Mouse (Mus musculus) neural tube, embryonic 13.5 days (tissue): ENCODE measurements around the gene Fis1. TPM values are rescaled to one million over a fixed set of nuclear protein-coding genes. Genes with fewer than 3 reads are reported as not detected.
A peak's percentile ranks its signal among the peaks of the same experiment; 100 is the strongest.
"Not testable (repeated sequence)": the region's sequence is repeated elsewhere in the genome, so short reads cannot be mapped to it uniquely, and the experiment has no call there.

Source experiments
- ATAC-seq: fragments of 200-750 bp; cut with Nextera tagmentation; 2 replicates; pipeline ENCODE4 v1.8.0; 2017; ENCODE audit warnings: low read depth, mild to moderate bottlenecking, moderate TSS enrichment, moderate library complexity
- H3K27ac ChIP-seq: fragments of 300-500 bp; sonication (generic); replicated peaks from 2 replicates; pipeline ENCODE4 v1.5.1; 2015; ENCODE audit warnings: moderate library complexity, mild to moderate bottlenecking, inconsistent platforms
- H3K27me3 ChIP-seq: fragments of 300-500 bp; sonication (generic); 2 replicates; pipeline ENCODE4 v1.6.1; 2015; ENCODE audit warnings: mild to moderate bottlenecking, inconsistent platforms
- H3K36me3 ChIP-seq: fragments of 300-500 bp; sonication (generic); 2 replicates; pipeline ENCODE4 v1.6.1; 2015; ENCODE audit warnings: mild to moderate bottlenecking, inconsistent platforms
- H3K4me1 ChIP-seq: fragments of 300-500 bp; sonication (generic); replicated peaks from 2 replicates; pipeline ENCODE4 v1.6.1; 2015; ENCODE audit warnings: inconsistent platforms
- H3K4me2 ChIP-seq: fragments of 300-500 bp; sonication (generic); 2 replicates; pipeline ENCODE4 v1.6.1; 2015; ENCODE audit warnings: inconsistent platforms, mild to moderate bottlenecking, moderate library complexity
- H3K4me3 ChIP-seq: fragments of 300-500 bp; sonication (generic); 2 replicates; pipeline ENCODE4 v1.5.1; 2015; ENCODE audit warnings: mild to moderate bottlenecking, inconsistent platforms
- H3K9ac ChIP-seq: fragments of 300-500 bp; sonication (generic); 2 replicates; pipeline ENCODE4 v1.6.1; 2015; ENCODE audit warnings: moderate library complexity, mild to moderate bottlenecking, inconsistent platforms
- H3K9me3 ChIP-seq: fragments of 300-500 bp; sonication (generic); 2 replicates; pipeline ENCODE4 v1.6.1; 2016; ENCODE audit warnings: inconsistent platforms
- WGBS: fragments of 180-500 bp; shearing (Covaris S2); methylation state at CpG from one replicate; pipeline ENCODE4 v1.1.7; 2015; 5-methylcytosine and 5-hydroxymethylcytosine counted together
- polyA plus RNA-seq: library from polyadenylated mRNA; unstranded; fragments of >200 nt; fragmentation: Nextera tagmentation; extraction: Ambion mirVana; gene quantifications from 2 replicates; pipeline ENCODE4 v1.2.1, GENCODE M21; 2015

Gene Fis1
- polyA plus RNA-seq, 1 experiment from 2014 or later = 376 TPM

DNA sequence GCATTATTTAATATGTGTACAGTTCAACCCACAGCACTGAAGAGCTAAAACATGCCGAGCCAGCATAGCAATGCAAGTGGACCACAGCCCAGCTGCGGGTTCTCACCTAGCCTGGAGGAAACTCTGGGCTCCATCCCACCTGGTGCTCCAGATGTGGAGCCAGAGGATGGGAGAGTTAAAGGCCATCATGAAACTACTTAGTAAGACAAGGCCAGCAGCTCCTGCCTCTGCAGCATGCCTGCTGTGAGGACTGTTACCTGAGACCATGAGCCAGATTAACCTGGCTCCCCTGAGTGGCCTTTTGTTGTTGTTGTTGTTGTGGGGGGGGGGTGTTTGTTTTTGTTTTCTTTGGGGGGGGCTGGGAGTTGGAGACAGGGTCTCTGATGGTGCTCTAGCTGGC, 9.7 kb upstream of the Fis1 start:
- no peaks in the 10 kb centered on the region for H3K27me3 ChIP-seq
- H3K9ac ChIP-seq = no peak overlapping the region
- no peak for ATAC-seq
- H3K4me3 ChIP-seq = no peak overlapping the region
- 78% methylated on average over 2 of the region's 2 CpGs for WGBS
- no peak overlapping the region for H3K4me2 ChIP-seq
- 0 out of 2 replicates have a peak, but pooled peaks cover 3% of the 10 kb centered on the region for H3K9me3 ChIP-seq
- no peaks in the 10 kb centered on the region for H3K36me3 ChIP-seq
- no peak overlapping the region for H3K27ac ChIP-seq
- H3K4me1 ChIP-seq = no peaks in the 10 kb centered on the region

DNA sequence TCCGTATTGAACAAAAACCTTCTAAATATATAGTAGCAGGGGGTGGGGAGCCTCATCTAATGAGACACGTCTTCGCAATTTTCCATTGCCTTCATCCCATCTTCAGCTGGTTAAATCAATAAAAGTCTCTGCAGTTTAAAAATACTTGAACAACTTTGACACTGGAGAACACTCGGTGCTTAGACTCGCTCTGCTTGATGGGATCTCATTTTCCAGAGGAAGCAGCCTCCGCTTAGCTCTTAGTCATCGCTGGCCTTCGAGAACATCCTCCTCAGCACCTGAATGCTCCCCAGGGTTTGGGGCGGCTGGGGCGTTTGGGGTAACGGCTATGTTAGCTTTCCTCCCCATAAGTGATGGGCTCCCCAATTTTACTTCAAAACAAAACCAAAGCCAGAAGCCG, 8.0 kb upstream of the Fis1 start:
- H3K9ac ChIP-seq = no peak overlapping the region
- no peaks in the 10 kb centered on the region for H3K36me3 ChIP-seq
- WGBS = 83% methylated on average over 12 of the region's 12 CpGs
- H3K4me2 ChIP-seq = no peak overlapping the region
- no peaks in the 10 kb centered on the region for H3K27me3 ChIP-seq
- no peak overlapping the region for H3K4me3 ChIP-seq
- H3K27ac ChIP-seq = no peak overlapping the region
- no peaks in the 10 kb centered on the region for H3K4me1 ChIP-seq
- no peak for ATAC-seq
- no peaks in the 10 kb centered on the region for H3K9me3 ChIP-seq

DNA sequence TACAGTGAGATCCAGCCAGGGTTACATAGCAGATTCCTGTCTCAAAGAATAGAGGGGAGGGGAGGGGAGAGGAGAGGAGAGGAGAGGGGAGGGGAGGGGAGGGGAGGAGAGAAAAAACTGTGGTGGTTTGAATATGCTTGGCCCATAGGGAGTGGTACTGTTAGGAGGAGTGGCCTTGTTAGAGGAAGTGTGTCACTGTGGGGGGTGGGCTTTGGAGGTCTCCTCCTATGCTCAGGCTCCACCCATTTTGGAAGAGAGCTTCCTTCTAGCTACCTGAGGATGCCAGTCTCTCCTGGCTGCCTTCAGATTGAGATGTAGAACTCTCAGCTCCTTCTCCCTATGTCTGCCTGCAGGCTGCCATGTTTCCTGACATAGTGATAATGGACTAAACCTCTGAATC, 5.2 kb upstream of the Fis1 start:
- H3K27me3 ChIP-seq = no peaks in the 10 kb centered on the region
- no peak overlapping the region for H3K4me3 ChIP-seq
- H3K36me3 ChIP-seq = no peaks in the 10 kb centered on the region
- no peaks in the 10 kb centered on the region for H3K4me1 ChIP-seq
- H3K9ac ChIP-seq = no peak overlapping the region
- no peak overlapping the region for H3K4me2 ChIP-seq
- no peak for ATAC-seq
- H3K9me3 ChIP-seq = no peaks in the 10 kb centered on the region
- H3K27ac ChIP-seq = no peak overlapping the region

DNA sequence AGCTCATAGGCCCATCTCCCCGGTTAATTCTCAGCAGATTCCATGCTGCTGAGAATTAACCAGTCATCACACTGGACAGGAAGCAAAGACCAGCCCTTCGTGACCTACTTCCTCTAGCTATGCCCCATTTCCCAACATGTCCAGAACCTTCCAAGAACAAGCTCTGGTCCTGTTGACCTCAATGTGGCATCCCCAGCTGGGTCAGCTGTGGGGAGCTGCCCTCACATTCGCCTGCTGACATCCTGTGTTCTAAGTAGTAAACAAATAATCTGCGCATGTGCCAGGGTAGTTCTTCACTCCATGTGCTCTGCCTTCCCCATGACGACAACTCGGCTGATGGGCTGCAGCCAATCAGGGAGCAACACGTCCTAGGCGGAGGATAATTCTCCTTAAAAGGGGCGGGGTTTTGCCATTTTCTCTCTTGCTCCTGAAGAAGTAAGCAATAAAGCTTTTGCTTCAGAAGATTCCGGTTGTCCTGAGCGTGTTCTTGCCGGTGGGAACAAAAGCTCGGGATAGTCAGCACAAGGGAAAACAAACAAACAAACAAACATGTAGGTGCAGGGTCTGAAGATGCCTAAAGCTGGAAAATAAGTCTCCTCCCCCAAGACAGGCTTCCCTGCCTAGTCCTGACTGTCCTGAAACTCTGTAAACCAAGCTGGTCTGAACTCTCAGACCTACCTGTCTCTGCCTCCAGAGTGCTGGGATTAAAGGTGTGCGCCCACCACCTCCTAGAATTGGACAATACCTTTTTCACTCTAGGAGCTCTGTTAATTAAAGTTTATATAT, 3.3 kb upstream of the Fis1 start:
- H3K4me1 ChIP-seq = peaks cover 12% of the 10 kb centered on the region
- ATAC-seq, H3K9me3 ChIP-seq, H3K36me3 ChIP-seq, H3K27ac ChIP-seq, H3K4me3 ChIP-seq, H3K9ac ChIP-seq, H3K4me2 ChIP-seq, H3K27me3 ChIP-seq: not testable (repeated sequence)
- WGBS = 86% methylated on average over 14 of the region's 14 CpGs

DNA sequence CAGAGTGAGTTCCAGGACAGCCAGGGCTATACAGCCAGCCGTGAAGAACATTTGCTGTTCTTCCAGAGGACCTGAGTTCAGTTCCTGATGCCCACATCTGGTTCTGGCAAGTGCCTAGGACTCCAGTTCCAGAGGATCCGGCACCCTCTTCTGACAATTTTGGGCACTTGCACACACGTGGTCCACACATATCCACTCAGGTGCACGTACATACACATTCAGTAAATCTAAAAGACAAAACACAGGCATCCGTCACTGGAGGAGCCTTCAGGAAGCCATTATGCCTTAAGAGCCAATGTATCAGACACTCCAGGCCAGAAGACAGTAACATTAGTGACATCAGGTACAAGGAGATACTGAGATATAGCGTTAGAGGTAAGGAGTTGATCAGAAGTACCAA, 2.6 kb upstream of the Fis1 start:
- Histone ChIP-seq H3K4me3 (no peak overlapping the region), H3K27me3 (no peaks in the 10 kb centered on the region), H3K36me3 (no peaks in the 10 kb centered on the region), H3K4me2 (no peak overlapping the region), H3K9ac (no peak overlapping the region), H3K4me1 (peaks cover 20% of the 10 kb centered on the region), H3K9me3 (no peaks in the 10 kb centered on the region), H3K27ac (no peak overlapping the region)
- WGBS = 93% methylated on average over 6 of the region's 6 CpGs
- no peak for ATAC-seq

DNA sequence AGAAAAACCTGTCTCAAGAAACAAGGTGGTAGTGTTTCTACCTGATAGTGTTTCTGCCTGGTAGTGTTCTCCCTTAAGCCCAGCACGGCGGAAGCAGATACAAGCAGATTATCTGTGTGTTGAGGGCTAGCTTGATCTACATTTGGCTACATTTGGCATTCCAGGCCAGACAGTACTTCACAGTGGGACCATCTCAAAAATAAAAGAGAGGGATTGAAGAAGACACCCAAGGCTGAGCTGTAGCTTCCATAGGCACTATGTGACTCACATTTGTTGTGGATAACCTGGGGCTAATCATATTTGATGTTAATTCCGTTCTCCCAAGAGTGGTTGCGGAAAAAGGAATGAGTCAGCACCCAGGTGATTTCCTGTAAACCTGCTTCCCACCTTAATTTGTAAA, 922 bp upstream of the Fis1 start:
- ATAC-seq = no peak
- 82% methylated on average over 4 of the region's 4 CpGs for WGBS
- Histone ChIP-seq H3K36me3 (peaks cover 5% of the 10 kb centered on the region; the same call in 1 of the 2 replicates), H3K27ac (no peak overlapping the region), H3K9me3 (no peaks in the 10 kb centered on the region), H3K27me3 (no peaks in the 10 kb centered on the region), H3K9ac (no peak overlapping the region), H3K4me3 (no peak overlapping the region), H3K4me1 (peaks cover 24% of the 10 kb centered on the region), H3K4me2 (peak overlapping the region; percentile 74)

DNA sequence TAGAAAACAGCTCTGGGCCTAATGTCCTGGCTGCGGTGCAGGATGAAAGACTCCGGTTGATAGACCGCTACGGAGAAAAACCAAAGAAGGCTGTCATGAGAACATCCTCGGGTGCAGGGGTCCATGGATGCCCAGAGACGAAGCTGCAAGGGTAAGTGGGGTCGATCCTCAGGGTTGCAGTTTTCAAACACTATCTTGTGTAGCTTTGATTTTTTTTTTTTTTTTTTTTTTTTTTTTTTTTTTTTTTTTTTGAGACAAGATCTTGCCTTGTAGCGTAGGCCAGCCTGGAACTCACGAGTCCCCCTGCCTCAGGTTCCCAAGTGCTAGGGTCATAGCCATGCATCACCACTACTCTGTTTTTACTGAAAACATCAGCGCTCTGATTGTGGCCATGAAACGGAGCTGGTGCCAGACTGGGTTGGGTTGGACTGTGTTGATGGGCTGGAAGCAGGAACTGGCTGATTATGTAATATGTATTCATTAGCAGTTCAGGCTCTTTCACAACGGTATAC, 421 bp downstream of the Fis1 start:
- peak; percentile 60 for ATAC-seq
- Histone ChIP-seq H3K4me3 (peak overlapping the region; percentile 65), H3K36me3 (peaks cover 10% of the 10 kb centered on the region; the same call in 1 of the 2 replicates), H3K27ac (peak overlapping the region; percentile 74), H3K27me3 (no peaks in the 10 kb centered on the region), H3K4me1 (peaks cover 25% of the 10 kb centered on the region), H3K4me2 (peak overlapping the region; percentile 74), H3K9me3 (no peaks in the 10 kb centered on the region), H3K9ac (peak overlapping the region; percentile 83)
- 2% methylated on average over 12 of the region's 12 CpGs for WGBS

DNA sequence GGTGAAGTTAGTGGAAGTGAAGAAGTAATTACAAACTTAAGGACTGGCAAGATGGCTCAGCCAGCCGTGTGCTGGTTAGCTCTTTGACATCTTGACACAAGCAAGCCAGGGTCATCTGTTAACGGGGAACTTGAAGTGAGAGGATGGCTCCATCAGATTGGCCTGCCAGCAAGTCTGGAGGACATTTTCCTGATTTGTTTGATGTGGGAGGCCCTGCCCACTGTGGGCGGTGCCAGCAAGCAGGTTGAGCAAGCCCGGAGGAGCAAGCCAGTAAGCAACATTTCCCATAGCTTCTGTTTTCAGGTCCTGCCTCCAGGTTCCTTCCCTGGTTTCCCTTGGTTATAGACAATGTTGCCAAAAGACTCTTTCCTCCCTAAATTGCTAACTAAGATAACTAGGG, 2.5 kb downstream of the Fis1 start:
- Histone ChIP-seq H3K9ac (no peak overlapping the region), H3K27ac (no peak overlapping the region), H3K9me3 (no peaks in the 10 kb centered on the region), H3K4me2 (no peak overlapping the region), H3K4me1 (peaks cover 34% of the 10 kb centered on the region), H3K4me3 (no peak overlapping the region), H3K27me3 (no peaks in the 10 kb centered on the region), H3K36me3 (peaks cover 10% of the 10 kb centered on the region; the same call in 1 of the 2 replicates)
- WGBS = 85% methylated on average over 4 of the region's 4 CpGs
- ATAC-seq = no peak

DNA sequence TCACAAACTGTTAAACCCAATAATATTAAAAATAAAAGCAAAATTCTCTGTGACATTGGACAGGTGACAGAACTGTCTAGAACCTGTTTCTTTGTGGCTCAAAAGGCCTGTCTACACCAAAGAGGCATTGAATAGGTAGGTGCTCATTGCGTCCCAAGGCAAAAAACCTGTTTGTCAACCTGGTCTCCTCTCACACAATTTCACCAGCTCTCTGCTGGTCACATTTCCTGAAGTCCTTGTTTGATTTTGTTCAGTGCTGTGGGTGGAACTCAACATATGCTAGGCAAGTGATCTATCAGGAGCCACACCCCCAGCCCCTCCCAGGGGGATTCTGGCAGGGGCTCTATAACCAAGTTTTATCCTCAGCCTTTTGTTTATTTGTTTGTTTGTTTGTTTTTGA, 4.2 kb downstream of the Fis1 start:
- ATAC-seq = no peak
- Histone ChIP-seq H3K4me3 (no peak overlapping the region), H3K4me1 (peaks cover 44% of the 10 kb centered on the region), H3K4me2 (no peak overlapping the region), H3K27ac (no peak overlapping the region), H3K36me3 (peaks cover 10% of the 10 kb centered on the region; the same call in 1 of the 2 replicates), H3K9me3 (no peaks in the 10 kb centered on the region), H3K27me3 (no peaks in the 10 kb centered on the region), H3K9ac (no peak overlapping the region)
- 97% methylated on average over 1 of the region's 1 CpGs for WGBS

DNA sequence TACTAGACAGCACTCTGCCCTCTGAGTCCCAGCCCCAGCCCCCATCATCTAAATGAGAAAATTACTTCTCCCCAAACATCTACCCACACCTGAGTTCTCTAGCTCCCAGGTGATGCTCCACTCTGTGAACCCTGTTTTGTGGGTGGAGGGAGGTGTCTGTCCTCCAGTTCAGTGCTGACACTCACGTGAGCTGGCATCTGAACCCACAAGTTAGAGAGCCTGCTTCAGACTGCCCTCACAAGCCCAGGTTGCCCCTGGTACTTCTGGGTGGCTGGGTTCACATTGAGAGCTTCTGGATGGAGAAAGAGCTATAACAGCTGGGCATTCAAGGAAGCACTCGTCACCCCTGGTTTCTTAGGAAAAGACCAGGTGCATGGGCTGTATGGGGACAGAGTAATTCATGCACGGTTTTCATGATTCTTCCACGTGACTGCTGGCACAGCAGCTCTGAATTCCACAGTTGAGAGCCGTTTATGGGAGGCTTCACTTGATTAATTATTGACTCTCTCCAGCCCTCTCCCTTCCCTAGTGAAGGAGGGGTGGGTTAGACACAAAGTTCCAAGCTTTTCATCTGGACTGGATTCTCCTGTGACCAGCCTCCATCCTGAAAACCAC, 6.0 kb downstream of the Fis1 start:
- Histone ChIP-seq H3K27me3 (no peaks in the 10 kb centered on the region), H3K9ac (no peak overlapping the region), H3K4me2 (no peak overlapping the region), H3K4me1 (peaks cover 46% of the 10 kb centered on the region), H3K27ac (0 out of 2 replicates have a peak overlapping the region, but pooled peaks have one; percentile 23), H3K36me3 (peaks cover 21% of the 10 kb centered on the region), H3K9me3 (no peaks in the 10 kb centered on the region), H3K4me3 (no peak overlapping the region)
- ATAC-seq = no peak
- 57% methylated on average over 5 of the region's 5 CpGs for WGBS

DNA sequence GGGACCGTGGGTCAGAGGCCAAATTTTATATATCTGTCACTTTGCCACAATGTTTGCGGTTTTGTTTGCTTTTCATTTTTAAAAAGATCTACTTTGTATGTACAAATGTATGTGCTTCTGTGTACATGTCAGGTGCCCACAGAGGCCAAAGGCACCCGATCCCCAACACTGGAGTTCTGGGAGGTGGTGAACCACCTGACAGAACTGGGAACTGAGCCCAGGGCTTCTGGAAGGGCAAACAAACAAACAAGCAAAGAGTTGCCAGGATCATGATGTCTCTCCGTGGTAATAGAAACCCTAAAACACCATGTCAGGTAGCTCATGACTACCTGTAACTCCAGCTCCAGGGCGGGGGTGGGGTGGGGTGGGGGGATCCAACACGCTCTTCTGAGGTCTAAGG, 7.0 kb downstream of the Fis1 start:
- peaks cover 37% of the 10 kb centered on the region for H3K4me1 ChIP-seq
- H3K27me3 ChIP-seq = no peaks in the 10 kb centered on the region
- ATAC-seq = no peak
- H3K9ac ChIP-seq = no peak overlapping the region
- H3K9me3 ChIP-seq = no peaks in the 10 kb centered on the region
- H3K36me3 ChIP-seq = peaks cover 31% of the 10 kb centered on the region
- H3K4me3 ChIP-seq = no peak overlapping the region
- no peak overlapping the region for H3K27ac ChIP-seq
- 92% methylated on average over 6 of the region's 6 CpGs for WGBS
- H3K4me2 ChIP-seq = no peak overlapping the region

DNA sequence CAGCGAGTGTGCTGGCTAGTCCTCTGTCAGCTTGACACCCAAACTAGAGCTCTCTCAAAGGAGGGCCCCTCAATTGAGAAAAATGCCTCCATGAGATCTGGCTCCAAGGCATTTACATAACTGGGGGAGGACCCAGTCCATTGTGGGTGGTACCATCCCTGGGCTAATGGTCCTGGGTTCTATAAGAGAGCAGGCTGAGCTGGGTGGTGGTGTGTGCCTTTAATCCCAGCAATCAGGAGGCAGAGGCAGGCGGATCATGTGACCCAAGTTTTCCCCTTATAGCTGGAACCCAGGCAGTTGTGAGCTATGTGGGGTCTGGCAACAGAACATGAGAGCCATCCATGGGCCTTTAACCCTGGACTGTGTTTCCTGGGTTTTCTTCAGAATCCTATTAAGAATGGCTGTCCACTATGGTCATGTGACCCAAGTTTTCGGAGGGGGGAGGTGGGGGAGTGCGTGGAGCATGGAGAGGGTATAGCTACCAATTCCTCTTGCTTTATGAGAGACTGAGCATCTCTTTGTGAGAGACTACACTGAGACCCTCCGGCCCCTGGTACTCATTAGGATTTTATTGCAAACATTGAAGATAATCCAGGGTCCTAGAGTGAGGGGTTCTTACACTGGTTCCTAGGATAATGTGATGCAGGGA, 8.4 kb downstream of the Fis1 start:
- H3K9ac ChIP-seq = peak overlapping the region; percentile 86
- H3K4me2 ChIP-seq = peak overlapping the region; percentile 82
- H3K27me3 ChIP-seq = no peaks in the 10 kb centered on the region
- peaks cover 43% of the 10 kb centered on the region for H3K36me3 ChIP-seq
- H3K4me3 ChIP-seq = peak overlapping the region; percentile 62
- H3K27ac ChIP-seq = peak overlapping the region; percentile 93
- H3K4me1 ChIP-seq = peaks cover 36% of the 10 kb centered on the region
- WGBS = 22% methylated on average over 5 of the region's 5 CpGs
- H3K9me3 ChIP-seq = no peaks in the 10 kb centered on the region
- no peak; the same call in 1 of the 2 replicates for ATAC-seq
